Mouse (Mus musculus): ENCODE data around the gene Rgs8.

DNA sequence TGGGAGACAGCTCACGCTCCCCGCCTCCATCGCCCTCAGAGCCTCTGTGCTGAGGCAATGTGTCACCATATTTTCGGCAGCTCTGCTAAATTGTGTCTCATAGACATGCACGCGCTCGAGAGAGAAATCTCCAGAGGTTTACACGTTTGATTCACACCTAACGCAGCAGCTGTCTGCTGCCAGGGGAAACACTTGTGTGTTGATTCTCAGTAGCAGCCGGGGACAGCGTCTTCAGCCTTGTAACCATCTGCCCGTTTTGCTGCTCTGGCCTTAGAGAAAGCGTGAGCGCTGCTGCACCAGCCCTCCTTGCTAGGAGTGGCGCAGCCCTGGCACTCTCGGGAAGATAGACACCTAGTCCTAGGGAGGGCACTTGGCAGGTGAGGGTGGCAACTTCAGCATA lies 73.8 kb downstream of the Rgs8 start:
- TF ChIP-seq CTCF (conservative IDR thresholded peaks at IDR 0.05 in 1 of 2, IDR thresholded peaks at IDR 0.05 in 1 of 2; ENCODE audit: low read depth in 2 of 2, low read length in 2 of 2): no peak
- no peak for TF ChIP-seq ZC3H11A (IDR thresholded peaks at IDR 0.05; ENCODE audit: low read depth, low read length)
- TF ChIP-seq EP300 (IDR thresholded peaks at IDR 0.05; ENCODE audit: low read length): no peak
- TF ChIP-seq RAD21 (IDR thresholded peaks at IDR 0.05; ENCODE audit: low read depth, low read length): no peak
- no peak for TF ChIP-seq GABPA (IDR thresholded peaks at IDR 0.05; ENCODE audit: insufficient replicate concordance, low read depth, low read length)
- TF ChIP-seq CHD2 (IDR thresholded peaks at IDR 0.05; ENCODE audit: low read length): no peak
